Mouse (Mus musculus) stomach, postnatal 0 days (tissue): ENCODE results near the gene Afmid.

Experiments used
- CTCF ChIP-seq: IDR thresholded peaks from 2 replicates; pipeline ENCODE4 v1.5.1; 2016; ENCODE audit warnings: antibody characterized with exemption, low read depth, mild to moderate bottlenecking, moderate library complexity
- EP300 ChIP-seq: optimal IDR thresholded peaks from 2 replicates; pipeline ENCODE3; 2016; ENCODE audit warnings: antibody characterized with exemption

GRCm38 (mm10) chr11:117801650-117802049 lies 24.1 kb upstream of the Afmid start:
- TF ChIP-seq CTCF (no peak), EP300 (no peak)
